Mouse (Mus musculus) liver, postnatal 0 days (tissue): Measurements from ENCODE around the gene Ovca2. TPM values are rescaled to one million over a fixed set of nuclear protein-coding genes. Genes with fewer than 3 reads are reported as not detected.

Experiments used
- ATAC-seq: fragments of 200-750 bp; cut with Nextera tagmentation; 2 replicates; pipeline ENCODE4 v1.8.0; 2017; ENCODE audit warnings: mild to moderate bottlenecking, moderate library complexity
- DNase-seq: peaks from one replicate; pipeline ENCODE4 v3.0.0-alpha.2; 2016
- H3K27ac ChIP-seq: fragments of 300-500 bp; sonication (generic); 2 replicates; pipeline ENCODE4 v1.5.1; 2014; ENCODE audit warnings: antibody characterized with exemption, moderate library complexity, mild to moderate bottlenecking, low read depth
- H3K27me3 ChIP-seq: fragments of 300-500 bp; sonication (generic); 2 replicates; pipeline ENCODE4 v1.6.1; 2014; ENCODE audit warnings: low read length, control low read depth, mixed read lengths; ENCODE audit not compliant: insufficient read depth
- H3K36me3 ChIP-seq: fragments of 300-500 bp; sonication (generic); replicated peaks from 2 replicates; pipeline ENCODE4 v1.6.1; 2014; ENCODE audit warnings: mild to moderate bottlenecking, control low read depth, low read length, moderate library complexity, mixed read lengths; ENCODE audit not compliant: insufficient read depth
- H3K4me1 ChIP-seq: fragments of 300-500 bp; sonication (generic); 2 replicates; pipeline ENCODE4 v1.6.1; 2014; ENCODE audit warnings: antibody characterized with exemption, mild to moderate bottlenecking, control low read depth; ENCODE audit not compliant: insufficient read depth
- H3K4me2 ChIP-seq: fragments of 300-500 bp; sonication (generic); 2 replicates; pipeline ENCODE4 v1.6.1; 2014; ENCODE audit warnings: low read depth, mild to moderate bottlenecking, low read length, moderate library complexity, mixed read lengths
- H3K4me3 ChIP-seq: fragments of 300-500 bp; sonication (generic); 2 replicates; pipeline ENCODE4 v1.5.1; 2014; ENCODE audit warnings: low read depth, low read length
- H3K9ac ChIP-seq: fragments of 300-500 bp; sonication (generic); replicated peaks from 2 replicates; pipeline ENCODE4 v1.6.1; 2014; ENCODE audit warnings: mild to moderate bottlenecking, moderate library complexity
- H3K9me3 ChIP-seq: fragments of 300-500 bp; sonication (generic); 2 replicates; pipeline ENCODE4 v1.6.1; 2016; ENCODE audit warnings: mild to moderate bottlenecking, control low read depth, low read length, mixed read lengths
- CTCF ChIP-seq: sonication (generic); IDR thresholded peaks from 2 replicates; pipeline ENCODE4 v1.5.1; 2016; ENCODE audit warnings: antibody characterized with exemption, low read depth
- EP300 ChIP-seq: IDR thresholded peaks from 2 replicates; pipeline ENCODE4 v1.6.1; 2016; ENCODE audit warnings: antibody characterized with exemption, low read depth, mild to moderate bottlenecking
- WGBS: fragments of 180-500 bp; shearing (Covaris S2); extraction: QIAGEN DNeasy Blood & Tissue Kit; methylation state at CpG from one replicate; pipeline ENCODE4 v1.1.7; 2014; ENCODE audit not compliant: insufficient replicate concordance; 5-methylcytosine and 5-hydroxymethylcytosine counted together
- polyA plus RNA-seq: library from polyadenylated mRNA; unstranded; fragments of >200 nt; fragmentation: Nextera tagmentation; extraction: Ambion mirVana; gene quantifications from 2 replicates; pipeline ENCODE4 v1.2.1, GENCODE M21; 2015

The Ovca2 gene
- 12.4 and 13.6 TPM in 2 replicates for polyA plus RNA-seq

DNA sequence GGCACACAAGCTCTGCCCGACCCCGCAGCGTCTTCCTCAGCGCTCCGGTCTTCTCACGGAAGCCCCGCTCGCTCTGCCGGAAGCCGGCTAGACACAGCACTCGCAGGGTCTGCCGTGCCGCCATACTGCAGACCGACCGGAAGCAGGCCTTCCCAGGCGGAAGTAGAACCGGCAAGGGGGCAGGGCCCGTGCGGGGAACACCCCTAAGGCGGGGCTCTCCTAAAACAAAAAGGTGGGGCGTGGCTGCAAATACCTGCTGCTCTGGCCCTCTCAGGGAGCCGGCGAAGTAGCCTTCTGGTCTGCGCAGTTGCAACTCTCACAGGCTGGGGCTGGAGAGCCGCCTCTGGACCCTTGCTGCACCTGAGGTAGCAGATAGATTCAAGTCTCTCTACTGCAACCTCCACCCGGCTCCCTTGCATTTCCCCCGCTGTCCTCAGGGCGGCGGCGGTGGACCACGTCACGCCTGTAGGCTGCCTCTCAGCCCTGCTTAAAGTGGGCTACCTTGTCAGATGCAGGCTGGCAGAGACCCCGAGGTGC lies at the start of gene Ovca2:
Gene Ovca2, minus strand, starts transcription at position 164 of the 537 bp plus-strand sequence.
- peaks cover 16% of the 10 kb centered on the region for H3K4me1 ChIP-seq
- under 1% methylated on average over 33 of the region's 33 CpGs for WGBS
- peaks cover 13% of the 10 kb centered on the region for H3K36me3 ChIP-seq

DNA sequence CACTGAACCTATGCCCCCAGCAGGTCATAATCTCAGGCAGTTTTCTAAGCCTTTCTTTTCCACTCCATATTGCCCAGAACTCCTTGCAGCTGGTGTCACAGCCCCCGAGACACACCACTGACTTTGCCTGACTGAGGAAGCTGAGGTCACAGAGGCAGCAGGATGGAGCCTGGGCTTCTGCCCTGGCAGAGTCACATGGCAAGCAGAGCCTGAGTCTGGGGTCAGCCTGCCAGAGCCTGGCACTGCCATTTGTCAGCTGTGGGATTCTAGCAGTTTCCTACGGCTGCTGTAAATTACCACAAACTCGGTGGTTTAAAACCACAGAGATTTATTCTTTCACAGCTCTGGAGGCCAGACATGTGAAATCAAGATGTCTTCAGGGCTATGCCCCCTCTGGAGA lies 49.0 kb upstream of the Ovca2 start:
- H3K4me1 ChIP-seq: peaks cover 5% of the 10 kb centered on the region
- no peak overlapping the region for H3K27ac ChIP-seq
- no peak overlapping the region for H3K4me3 ChIP-seq
- 25% methylated on average over 3 of the region's 3 CpGs for WGBS
- H3K4me2 ChIP-seq: no peak overlapping the region
- no peak overlapping the region for H3K9ac ChIP-seq
- no peaks in the 10 kb centered on the region; the same call in 1 of the 2 replicates for H3K36me3 ChIP-seq
- no peak for ATAC-seq
- H3K27me3 ChIP-seq: no peaks in the 10 kb centered on the region
- DNase-seq: no peak
- no peaks in the 10 kb centered on the region for H3K9me3 ChIP-seq
- TF ChIP-seq CTCF: no peak
- no peak for TF ChIP-seq EP300

More for the DNA sequence above, at the start of gene Ovca2:
- no peak for TF ChIP-seq EP300
- TF ChIP-seq CTCF: peak; percentile 94
- H3K27me3 ChIP-seq: peaks cover 7% of the 10 kb centered on the region
- H3K4me3 ChIP-seq: peak within 1 kb of the TSS; percentile 71
- H3K27ac ChIP-seq: peak within 1 kb of the TSS; percentile 63
- peak; percentile 92 for DNase-seq
- ATAC-seq: peak; percentile 98
- no peaks in the 10 kb centered on the region for H3K9me3 ChIP-seq
- peak within 1 kb of the TSS; percentile 94 for H3K4me2 ChIP-seq
- H3K9ac ChIP-seq: peak within 1 kb of the TSS; percentile 82

DNA sequence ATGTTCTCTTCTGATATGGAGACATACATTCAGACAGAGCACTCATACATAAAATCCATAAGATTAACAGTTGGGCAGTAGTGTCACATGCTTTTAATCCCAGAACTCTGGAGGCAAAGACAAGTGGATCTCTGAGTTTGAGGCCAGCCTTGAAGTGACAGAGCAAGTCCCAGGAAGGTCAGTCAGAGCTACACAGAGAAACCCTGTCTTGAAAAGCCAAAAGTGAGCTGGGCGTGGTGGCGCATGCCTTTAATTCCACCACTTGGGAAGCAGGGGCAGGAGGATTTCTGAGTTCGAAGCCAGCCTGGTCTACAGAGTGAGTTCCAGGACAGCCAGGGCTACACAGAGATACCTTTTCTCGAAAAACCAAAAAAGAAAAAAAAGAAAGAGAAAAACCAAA lies 46.2 kb upstream of the Ovca2 start:
- WGBS: 85% methylated on average over 4 of the region's 4 CpGs
- TF ChIP-seq EP300 (no peak), CTCF (no peak)
- ATAC-seq: no peak

DNA sequence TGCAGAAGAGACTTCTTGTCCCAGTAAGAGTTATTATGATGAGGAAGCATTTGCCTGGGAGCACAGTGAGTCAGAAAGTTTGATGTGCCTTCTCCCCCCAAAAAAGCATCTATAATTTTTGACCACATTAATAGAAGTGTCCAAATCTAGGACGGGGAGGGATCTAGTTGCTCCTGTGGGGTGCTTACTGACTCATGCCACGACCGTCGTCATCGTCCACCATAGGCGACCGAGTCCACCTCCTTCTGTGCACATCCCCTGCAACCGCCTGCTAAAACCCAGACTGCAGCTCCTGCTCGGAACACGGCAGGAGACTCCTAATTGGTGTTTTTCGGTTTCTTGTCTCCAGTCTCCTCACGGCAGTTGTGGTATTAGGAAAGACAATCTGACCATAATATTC lies 45.4 kb upstream of the Ovca2 start:
- peaks cover 7% of the 10 kb centered on the region; the same call in 1 of the 2 replicates for H3K4me1 ChIP-seq
- TF ChIP-seq EP300 (no peak), CTCF (no peak)
- no peak overlapping the region for H3K4me2 ChIP-seq
- 88% methylated on average over 12 of the region's 12 CpGs for WGBS
- no peaks in the 10 kb centered on the region; the same call in 1 of the 2 replicates for H3K36me3 ChIP-seq
- no peaks in the 10 kb centered on the region for H3K27me3 ChIP-seq
- ATAC-seq: no peak
- H3K9me3 ChIP-seq: no peaks in the 10 kb centered on the region
- H3K27ac ChIP-seq: no peak overlapping the region
- H3K9ac ChIP-seq: no peak overlapping the region
- no peak overlapping the region for H3K4me3 ChIP-seq
- no peak for DNase-seq

More for the DNA sequence above, 46.2 kb upstream of the Ovca2 start:
- Histone ChIP-seq H3K36me3 (no peaks in the 10 kb centered on the region; the same call in 1 of the 2 replicates), H3K4me3 (no peak overlapping the region), H3K4me2 (no peak overlapping the region), H3K9ac (no peak overlapping the region), H3K27ac (no peak overlapping the region), H3K9me3 (no peaks in the 10 kb centered on the region), H3K27me3 (no peaks in the 10 kb centered on the region), H3K4me1 (peaks cover 7% of the 10 kb centered on the region; the same call in 1 of the 2 replicates)
- no peak for DNase-seq

DNA sequence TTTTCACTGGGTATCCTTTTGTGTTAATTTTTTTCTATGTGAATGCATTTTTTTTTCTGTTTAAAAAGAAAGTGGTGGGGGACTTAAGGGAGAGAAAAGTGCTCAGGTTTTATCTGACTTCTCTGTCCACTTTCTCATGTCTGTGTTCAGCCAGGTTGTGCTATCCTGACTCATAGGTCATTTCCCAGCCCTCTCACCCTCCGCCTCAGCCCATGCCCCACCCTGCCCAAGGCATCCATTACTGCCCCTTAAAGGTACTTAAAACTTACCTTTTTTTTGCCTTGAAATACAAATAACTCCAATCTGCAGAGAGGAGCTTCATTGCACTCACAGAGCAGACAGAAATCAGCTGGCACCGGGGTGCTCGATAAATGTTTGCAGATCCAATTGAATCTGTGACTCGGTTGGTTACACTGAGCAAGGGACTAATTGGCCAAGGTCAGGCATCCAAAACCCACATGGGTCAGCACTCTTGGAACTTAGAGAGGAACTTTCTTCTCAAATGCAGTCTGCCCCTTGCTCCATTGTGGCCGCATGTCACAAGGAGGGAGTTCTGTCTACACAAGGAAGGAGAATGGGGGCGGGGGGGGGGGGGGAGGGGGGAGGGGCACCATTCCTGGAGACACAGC lies 42.0 kb upstream of the Ovca2 start:
- no peak overlapping the region for H3K27ac ChIP-seq
- H3K4me2 ChIP-seq: no peak overlapping the region
- H3K4me3 ChIP-seq: no peak overlapping the region
- no peaks in the 10 kb centered on the region; the same call in 1 of the 2 replicates for H3K36me3 ChIP-seq
- ATAC-seq (no peak), DNase-seq (no peak)
- no peaks in the 10 kb centered on the region for H3K9me3 ChIP-seq
- no peak for TF ChIP-seq CTCF
- TF ChIP-seq EP300: no peak
- 52% methylated on average over 5 of the region's 6 CpGs for WGBS
- H3K27me3 ChIP-seq: no peaks in the 10 kb centered on the region
- H3K9ac ChIP-seq: no peak overlapping the region
- peaks cover 11% of the 10 kb centered on the region for H3K4me1 ChIP-seq

DNA sequence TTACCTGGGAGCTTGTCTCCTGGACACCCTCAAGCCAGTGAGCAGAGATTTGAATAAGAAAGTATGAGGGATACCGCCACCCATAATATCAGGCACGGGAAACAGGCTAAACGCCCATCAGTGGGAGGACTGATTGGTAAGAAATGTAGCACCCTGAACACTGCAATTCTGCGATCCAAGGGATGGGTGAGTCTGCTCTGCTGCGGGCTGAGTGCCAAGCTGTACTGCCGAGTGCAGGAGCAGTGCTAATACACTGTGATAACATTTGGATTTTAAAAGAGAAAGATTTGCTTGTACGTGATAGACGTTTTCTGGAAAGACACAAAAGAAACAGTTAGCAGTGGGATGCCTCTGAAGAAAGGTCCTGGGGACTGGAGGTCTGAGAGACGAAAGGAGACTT lies 41.5 kb upstream of the Ovca2 start:
- Histone ChIP-seq H3K27ac (no peak overlapping the region), H3K9me3 (no peaks in the 10 kb centered on the region), H3K4me1 (peaks cover 11% of the 10 kb centered on the region), H3K9ac (no peak overlapping the region), H3K36me3 (no peaks in the 10 kb centered on the region; the same call in 1 of the 2 replicates), H3K27me3 (no peaks in the 10 kb centered on the region), H3K4me2 (no peak overlapping the region), H3K4me3 (no peak overlapping the region)
- 53% methylated on average over 9 of the region's 9 CpGs for WGBS
- TF ChIP-seq EP300: no peak
- no peak for TF ChIP-seq CTCF
- DNase-seq: no peak
- no peak for ATAC-seq
